10 mouse cellular contexts compared by ENCODE assay signal in genomic region chr5:137529221-137529995, GRCm38 (mm10). TPM values are rescaled to one million over a fixed set of nuclear protein-coding genes. Genes with fewer than 3 reads are reported as not detected.
DNase-seq lines count a peak whose midpoint lies in the region; ATAC-seq and TF ChIP-seq lines count a peak whose summit lies in the region.
"Had no signal": no experiment of that assay in that cellular context is flagged by ENCODE, and none has a peak within 500 bp of the region (broad histone marks: within the 10 kb centered on the region; RNA-seq: fewer than 3 reads in every experiment).

No protein-coding gene starts in this region.

- peak overlapping the region; percentile 100 for H3K27ac ChIP-seq in layer of hippocampus, adult 2 months
- H3K27ac ChIP-seq in forebrain, embryonic 11.5 days (ENCODE audit: low read depth, low read length): no peak overlapping the region
- H3K27ac ChIP-seq in hindbrain, embryonic 15.5 days (replicated peaks): 0 out of 2 replicates have a peak overlapping the region, but pooled peaks have one; percentile 97
- peak overlapping the region; percentile 94 for H3K27ac ChIP-seq in midbrain, embryonic 15.5 days

- H3K9me3 ChIP-seq in forebrain, embryonic 11.5 days (ENCODE audit: control insufficient read depth, low read length): no peaks in the 10 kb centered on the region
- no peaks in the 10 kb centered on the region for H3K9me3 ChIP-seq in hindbrain, embryonic 15.5 days
- no peaks in the 10 kb centered on the region for H3K9me3 ChIP-seq in midbrain, embryonic 15.5 days

- no peak overlapping the region for H3K9ac ChIP-seq in forebrain, embryonic 11.5 days (ENCODE audit: low read length)
- H3K9ac ChIP-seq in hindbrain, embryonic 15.5 days: no peak overlapping the region
- H3K9ac ChIP-seq in midbrain, embryonic 15.5 days: no peak overlapping the region; the same call in 1 of the 2 replicates

- H3K4me2 ChIP-seq in forebrain, embryonic 11.5 days (ENCODE audit: low read depth, low read length, severe bottlenecking): peak overlapping the region; percentile 98
- peak overlapping the region; percentile 82 for H3K4me2 ChIP-seq in hindbrain, embryonic 15.5 days
- H3K4me2 ChIP-seq in midbrain, embryonic 15.5 days: peak overlapping the region; percentile 87

- ATAC-seq in forebrain, embryonic 11.5 days (replicated peaks; ENCODE audit: low FRiP score): no peak
- no peak for ATAC-seq in hindbrain, embryonic 15.5 days (ENCODE audit: low FRiP score, low read depth)
- ATAC-seq in midbrain, embryonic 15.5 days (replicated peaks): no peak
- ATAC-seq: Patski had no signal

- no peaks in the 10 kb centered on the region for H3K27me3 ChIP-seq in forebrain, embryonic 11.5 days (ENCODE audit: control insufficient read depth, insufficient read depth, low read length)
- no peaks in the 10 kb centered on the region for H3K27me3 ChIP-seq in hindbrain, embryonic 15.5 days
- no peaks in the 10 kb centered on the region for H3K27me3 ChIP-seq in midbrain, embryonic 15.5 days (replicated peaks)
- H3K27me3 ChIP-seq: Patski had no signal

- 79% methylated on average over 15 of the region's 15 CpGs for WGBS in forebrain, embryonic 11.5 days
- 59% methylated on average over 15 of the region's 15 CpGs for WGBS in hindbrain, embryonic 15.5 days
- WGBS in midbrain, embryonic 15.5 days: 73% methylated on average over 15 of the region's 15 CpGs

- DNase-seq in layer of hippocampus, adult 2 months (ENCODE audit: low spot score in 2 of 2): no peak
- no peak for DNase-seq in layer of hippocampus, postnatal 14 days (ENCODE audit: low spot score in 2 of 2)
- peak; percentile 59 for DNase-seq in forebrain, embryonic 11.5 days (ENCODE audit: low spot score)
- DNase-seq in urinary bladder, adult 18-20 months (ENCODE audit: low spot score in 2 of 2): no peak
- no peak for DNase-seq in kidney, postnatal 25 days
- DNase-seq: lung, adult 18-20 months; thymus, adult 2 months had no signal

- no peak for TF ChIP-seq CTCF in layer of hippocampus, adult 2 months (conservative IDR thresholded peaks at IDR 0.05)

- H3K4me1 ChIP-seq in forebrain, embryonic 11.5 days (replicated peaks; ENCODE audit: control insufficient read depth, insufficient read depth, low read length): peaks cover 12% of the 10 kb centered on the region
- H3K4me1 ChIP-seq in hindbrain, embryonic 15.5 days (replicated peaks): peaks cover 39% of the 10 kb centered on the region
- H3K4me1 ChIP-seq in midbrain, embryonic 15.5 days: peaks cover 37% of the 10 kb centered on the region

- peaks cover 15% of the 10 kb centered on the region; the same call in 1 of the 2 replicates for H3K36me3 ChIP-seq in forebrain, embryonic 11.5 days (ENCODE audit: control insufficient read depth, insufficient read depth, low read length)
- peaks cover 38% of the 10 kb centered on the region for H3K36me3 ChIP-seq in hindbrain, embryonic 15.5 days
- H3K36me3 ChIP-seq in midbrain, embryonic 15.5 days (replicated peaks): peaks cover 51% of the 10 kb centered on the region

- no peak overlapping the region; the same call in 1 of the 2 replicates for H3K4me3 ChIP-seq in layer of hippocampus, adult 2 months
- H3K4me3 ChIP-seq in forebrain, embryonic 11.5 days (ENCODE audit: low read depth, low read length): no peak overlapping the region
- H3K4me3 ChIP-seq in hindbrain, embryonic 15.5 days: peak overlapping the region; percentile 76; the same call in 1 of the 2 replicates
- H3K4me3 ChIP-seq in midbrain, embryonic 15.5 days: peak overlapping the region; percentile 0; the same call in 1 of the 2 replicates

RNA-seq across cellular contexts. Expression of gene Epo, which starts 3.6 kb away (rescaled TPM):
- total RNA-seq in layer of hippocampus, adult 2 months (2021): not detected
- not detected for total RNA-seq in layer of hippocampus, postnatal 14 days (2021)
- 0.40 and 0.84 TPM in 2 replicates for polyA plus RNA-seq in forebrain, embryonic 11.5 days (2014; fragmentation: Nextera tagmentation; extraction: Ambion mirVana)
- not detected in 2 replicates for polyA plus RNA-seq in hindbrain, embryonic 15.5 days (2015; fragmentation: Nextera tagmentation; extraction: Ambion mirVana)
- polyA plus RNA-seq in midbrain, embryonic 15.5 days (2015; fragmentation: Nextera tagmentation; extraction: Ambion mirVana): not detected in 2 replicates
- polyA plus RNA-seq: Patski; thymus, adult 2 months had no signal

RNA-seq across cellular contexts. Expression of gene Gnb2, which starts 3.9 kb away (rescaled TPM):
- total RNA-seq in layer of hippocampus, adult 2 months (2021): 100 to 1,000 TPM; 600 to 607 TPM
- total RNA-seq in layer of hippocampus, postnatal 14 days (2021): 100 to 1,000 TPM; 704 to 770 TPM
- polyA plus RNA-seq in forebrain, embryonic 11.5 days (2014; fragmentation: Nextera tagmentation; extraction: Ambion mirVana): 410 and 508 TPM in 2 replicates
- polyA plus RNA-seq in hindbrain, embryonic 15.5 days (2015; fragmentation: Nextera tagmentation; extraction: Ambion mirVana): 516 and 544 TPM in 2 replicates
- 525 and 570 TPM in 2 replicates for polyA plus RNA-seq in midbrain, embryonic 15.5 days (2015; fragmentation: Nextera tagmentation; extraction: Ambion mirVana)

RNA-seq across cellular contexts. Expression of gene Gigyf1, which starts 11.1 kb away (rescaled TPM):
- total RNA-seq in layer of hippocampus, adult 2 months (2021): 10 to 100 TPM; 61.9 to 63.5 TPM
- total RNA-seq in layer of hippocampus, postnatal 14 days (2021): 10 to 100 TPM; 40.5 to 48.8 TPM
- 14.0 and 14.9 TPM in 2 replicates for polyA plus RNA-seq in forebrain, embryonic 11.5 days (2014; fragmentation: Nextera tagmentation; extraction: Ambion mirVana)
- 16.4 and 18.4 TPM in 2 replicates for polyA plus RNA-seq in hindbrain, embryonic 15.5 days (2015; fragmentation: Nextera tagmentation; extraction: Ambion mirVana)
- 20.2 and 23.5 TPM in 2 replicates for polyA plus RNA-seq in midbrain, embryonic 15.5 days (2015; fragmentation: Nextera tagmentation; extraction: Ambion mirVana)

RNA-seq across cellular contexts. Expression of gene Actl6b, which starts 23.9 kb away (rescaled TPM):
- total RNA-seq in layer of hippocampus, adult 2 months (2021): 100 to 1,000 TPM; 138 to 142 TPM
- 100 to 1,000 TPM; 128 to 133 TPM for total RNA-seq in layer of hippocampus, postnatal 14 days (2021)
- polyA plus RNA-seq in forebrain, embryonic 11.5 days (2014; fragmentation: Nextera tagmentation; extraction: Ambion mirVana): 20.5 and 22.8 TPM in 2 replicates
- 251 and 285 TPM in 2 replicates for polyA plus RNA-seq in hindbrain, embryonic 15.5 days (2015; fragmentation: Nextera tagmentation; extraction: Ambion mirVana)
- polyA plus RNA-seq in midbrain, embryonic 15.5 days (2015; fragmentation: Nextera tagmentation; extraction: Ambion mirVana): 339 and 342 TPM in 2 replicates
- polyA plus RNA-seq: Patski; thymus, adult 2 months had no signal

RNA-seq across cellular contexts. Expression of gene Pop7, which starts 27.1 kb away (rescaled TPM):
- 10 to 100 TPM; 33.8 to 35.1 TPM for total RNA-seq in layer of hippocampus, adult 2 months (2021)
- total RNA-seq in layer of hippocampus, postnatal 14 days (2021): 10 to 100 TPM; 32.9 to 37.1 TPM
- 55.9 and 62.4 TPM in 2 replicates for polyA plus RNA-seq in forebrain, embryonic 11.5 days (2014; fragmentation: Nextera tagmentation; extraction: Ambion mirVana)
- polyA plus RNA-seq in hindbrain, embryonic 15.5 days (2015; fragmentation: Nextera tagmentation; extraction: Ambion mirVana): 81.0 and 81.8 TPM in 2 replicates
- 77.7 and 82.1 TPM in 2 replicates for polyA plus RNA-seq in midbrain, embryonic 15.5 days (2015; fragmentation: Nextera tagmentation; extraction: Ambion mirVana)

Comparison
In these comparisons a context has a peak if more than half of its experiments do, and no peak if none do; other contexts are left out.
1. H3K4me3 ChIP-seq: peak in hindbrain, embryonic 15.5 days (single experiment) and midbrain, embryonic 15.5 days (single experiment); none in layer of hippocampus, adult 2 months (single experiment) and forebrain, embryonic 11.5 days (single experiment).
2. Peak in every context shown above with its lines, with median percentiles within 50 percentile points of each other: H3K4me2 ChIP-seq.